Comparison of ENCODE assay signal across 8 mouse cellular contexts in the genomic region with DNA sequence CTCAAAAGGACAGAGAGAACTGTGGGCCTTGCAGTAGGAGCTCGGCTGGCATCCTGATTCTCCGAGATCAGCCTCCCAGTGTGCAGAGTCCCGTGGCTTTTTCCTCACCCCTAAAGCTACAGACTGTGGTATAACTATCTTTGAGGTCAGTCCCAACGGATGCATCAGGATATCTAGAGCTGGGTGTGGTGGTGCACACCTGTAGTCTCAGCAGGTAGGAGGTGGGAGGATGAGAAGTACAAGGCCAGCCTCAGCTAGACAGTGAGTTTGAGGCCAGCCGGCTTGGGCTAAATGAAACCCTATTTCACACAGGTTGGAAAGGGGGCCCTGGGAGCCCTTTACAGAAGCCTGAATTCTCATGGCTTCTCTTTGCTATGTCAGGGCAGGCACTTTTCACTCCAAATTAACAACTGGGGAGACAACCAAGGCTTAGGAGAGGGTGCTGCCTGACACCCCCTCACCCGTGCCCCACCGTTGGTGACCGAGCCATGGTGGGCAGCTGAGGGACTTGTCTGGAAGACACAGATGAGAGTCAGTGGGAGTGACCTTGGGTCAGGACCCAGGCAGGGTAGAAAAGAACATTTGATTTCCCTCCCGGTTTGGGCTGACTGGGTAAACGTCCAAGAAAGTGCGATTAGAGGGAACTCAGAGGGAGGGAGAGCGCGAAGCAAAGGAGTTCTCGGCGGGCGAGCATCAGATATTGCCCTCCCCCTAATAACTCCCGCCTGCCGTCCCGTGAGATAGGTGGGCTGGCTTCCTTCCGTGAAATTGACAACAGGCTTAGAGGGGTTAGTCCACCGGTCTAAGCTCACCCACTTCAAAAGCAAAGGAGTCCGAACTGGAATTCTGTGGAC. TPM values are rescaled to one million over a fixed set of nuclear protein-coding genes. Genes with fewer than 3 reads are reported as not detected.
DNase-seq lines count a peak whose midpoint lies in the region; ATAC-seq and TF ChIP-seq lines count a peak whose summit lies in the region.

A gene (plus strand): TSS at position 642 of the 854 bp plus-strand sequence.

- peak; percentile 32 for ATAC-seq in forebrain, embryonic 16.5 days
- no peak for ATAC-seq in hindbrain, embryonic 11.5 days (ENCODE audit: low FRiP score)
- no peak for ATAC-seq in liver, embryonic 16.5 days (ENCODE audit: low read depth)
- ATAC-seq in stomach, postnatal 0 days (ENCODE audit: low FRiP score, low TSS enrichment) = peak; percentile 6; the same call in 1 of the 2 replicates

- H3K4me2 ChIP-seq in forebrain, embryonic 16.5 days (ENCODE audit: low read length) = peak within 1 kb of the TSS; percentile 82
- H3K4me2 ChIP-seq in hindbrain, embryonic 11.5 days (replicated peaks; ENCODE audit: low read depth, low read length) = peak within 1 kb of the TSS; percentile 77
- peak within 1 kb of the TSS; percentile 66 for H3K4me2 ChIP-seq in liver, embryonic 16.5 days (ENCODE audit: low read depth, low read length)
- peak within 1 kb of the TSS; percentile 93 for H3K4me2 ChIP-seq in stomach, postnatal 0 days (replicated peaks; ENCODE audit: low read depth)

- TF ChIP-seq CTCF in stomach, postnatal 0 days (IDR thresholded peaks at IDR 0.05; ENCODE audit: low read depth) = no peak

- no peak within 1 kb of the TSS for H3K27ac ChIP-seq in forebrain, embryonic 16.5 days (ENCODE audit: low read length)
- H3K27ac ChIP-seq in hindbrain, embryonic 11.5 days (ENCODE audit: low read depth, low read length) = 0 out of 2 replicates have a peak within 1 kb of the TSS, but pooled peaks have one; percentile 30
- H3K27ac ChIP-seq in liver, embryonic 16.5 days (ENCODE audit: low read length) = peak within 1 kb of the TSS; percentile 78
- H3K27ac ChIP-seq in stomach, postnatal 0 days (replicated peaks) = peak within 1 kb of the TSS; percentile 96

- H3K27me3 ChIP-seq in forebrain, embryonic 16.5 days (replicated peaks; ENCODE audit: control insufficient read depth, insufficient read depth, low read length) = no peaks in the 10 kb centered on the region
- H3K27me3 ChIP-seq in hindbrain, embryonic 11.5 days (ENCODE audit: control insufficient read depth, insufficient read depth, low read length) = 0 out of 2 replicates have a peak, but pooled peaks cover 2% of the 10 kb centered on the region
- H3K27me3 ChIP-seq in liver, embryonic 16.5 days (ENCODE audit: control insufficient read depth, insufficient read depth, low read depth, low read length) = no peaks in the 10 kb centered on the region
- no peaks in the 10 kb centered on the region for H3K27me3 ChIP-seq in stomach, postnatal 0 days (ENCODE audit: control insufficient read depth, insufficient read depth, low read length)

- H3K4me3 ChIP-seq in forebrain, embryonic 16.5 days (replicated peaks; ENCODE audit: low read length) = peak within 1 kb of the TSS; percentile 52
- H3K4me3 ChIP-seq in hindbrain, embryonic 11.5 days (ENCODE audit: low read depth, low read length) = peak within 1 kb of the TSS; percentile 51
- H3K4me3 ChIP-seq in liver, embryonic 16.5 days (ENCODE audit: low read depth, low read length) = peak within 1 kb of the TSS; percentile 68
- H3K4me3 ChIP-seq in stomach, postnatal 0 days (ENCODE audit: low read depth, low read length) = peak within 1 kb of the TSS; percentile 83

- 7% methylated on average over 22 of the region's 22 CpGs for WGBS in forebrain, embryonic 16.5 days
- WGBS in hindbrain, embryonic 11.5 days = 4% methylated on average over 22 of the region's 22 CpGs
- WGBS in liver, embryonic 16.5 days (ENCODE audit: insufficient replicate concordance) = 11% methylated on average over 22 of the region's 22 CpGs
- 10% methylated on average over 22 of the region's 22 CpGs for WGBS in stomach, postnatal 0 days

- H3K4me1 ChIP-seq in forebrain, embryonic 16.5 days (replicated peaks; ENCODE audit: control insufficient read depth, insufficient read depth, low read length) = peaks cover 15% of the 10 kb centered on the region
- H3K4me1 ChIP-seq in hindbrain, embryonic 11.5 days (replicated peaks; ENCODE audit: control insufficient read depth, insufficient read depth, low read length) = peaks cover 8% of the 10 kb centered on the region; the same call in 1 of the 2 replicates
- peaks cover 28% of the 10 kb centered on the region for H3K4me1 ChIP-seq in liver, embryonic 16.5 days (ENCODE audit: control insufficient read depth, low read depth, low read length)
- H3K4me1 ChIP-seq in stomach, postnatal 0 days (replicated peaks; ENCODE audit: control insufficient read depth, insufficient read depth) = peaks cover 18% of the 10 kb centered on the region

- TF ChIP-seq EP300 in stomach, postnatal 0 days (optimal IDR thresholded peaks at IDR 0.05) = no peak

- no peaks in the 10 kb centered on the region for H3K36me3 ChIP-seq in forebrain, embryonic 16.5 days (ENCODE audit: control insufficient read depth, insufficient read depth)
- no peaks in the 10 kb centered on the region for H3K36me3 ChIP-seq in hindbrain, embryonic 11.5 days (ENCODE audit: control insufficient read depth, insufficient read depth, low read length)
- H3K36me3 ChIP-seq in liver, embryonic 16.5 days (ENCODE audit: control insufficient read depth, insufficient read depth) = no peaks in the 10 kb centered on the region
- 0 out of 2 replicates have a peak, but pooled peaks cover 4% of the 10 kb centered on the region for H3K36me3 ChIP-seq in stomach, postnatal 0 days (ENCODE audit: control insufficient read depth, insufficient read depth, low read length)

- no peaks in the 10 kb centered on the region for H3K9me3 ChIP-seq in forebrain, embryonic 16.5 days (ENCODE audit: control insufficient read depth, low read length)
- no peaks in the 10 kb centered on the region for H3K9me3 ChIP-seq in hindbrain, embryonic 11.5 days (ENCODE audit: control insufficient read depth, low read length)
- no peaks in the 10 kb centered on the region for H3K9me3 ChIP-seq in liver, embryonic 16.5 days (replicated peaks; ENCODE audit: control insufficient read depth, low read length)
- no peaks in the 10 kb centered on the region for H3K9me3 ChIP-seq in stomach, postnatal 0 days (ENCODE audit: control insufficient read depth, low read length)

- peak within 1 kb of the TSS; percentile 59 for H3K9ac ChIP-seq in forebrain, embryonic 16.5 days (replicated peaks; ENCODE audit: low read depth, low read length)
- peak within 1 kb of the TSS; percentile 52 for H3K9ac ChIP-seq in hindbrain, embryonic 11.5 days (ENCODE audit: low read depth, low read length)
- peak within 1 kb of the TSS; percentile 75 for H3K9ac ChIP-seq in liver, embryonic 16.5 days (ENCODE audit: low read depth, low read length)
- H3K9ac ChIP-seq in stomach, postnatal 0 days (ENCODE audit: low read length) = peak within 1 kb of the TSS; percentile 94

- DNase-seq in layer of hippocampus, adult 18-20 months (ENCODE audit: low spot score in 2 of 2) = no peak
- DNase-seq in layer of hippocampus, adult 11-12 months (ENCODE audit: low spot score) = no peak
- DNase-seq in adrenal gland, adult 2 months = peak; percentile 45
- no peak for DNase-seq in hindbrain, embryonic 11.5 days (ENCODE audit: low spot score)
- no peak for DNase-seq in stomach, postnatal 0 days (ENCODE audit: low spot score)
- DNase-seq in right cerebral cortex, adult 18-20 months = no peak

RNA-seq across cellular contexts. Expression of the gene that starts here (rescaled TPM):
- total RNA-seq in layer of hippocampus, adult 18-20 months (2021) = 10 to 100 TPM; 11.7 to 11.8 TPM
- 100 to 1,000 TPM; 208 to 308 TPM for total RNA-seq in adrenal gland, adult 2 months (2021)
- 284 and 368 TPM in 2 replicates for polyA plus RNA-seq in adrenal gland, adult 2 months (2012; rRNA removed)
- 13.2 and 18.2 TPM in 2 replicates for polyA plus RNA-seq in forebrain, embryonic 16.5 days (2015; fragmentation: Nextera tagmentation; extraction: Ambion mirVana)
- 25.2 and 25.9 TPM in 2 replicates for polyA plus RNA-seq in hindbrain, embryonic 11.5 days (2014; fragmentation: Nextera tagmentation; extraction: Ambion mirVana)
- polyA plus RNA-seq in liver, embryonic 16.5 days (2015; fragmentation: Nextera tagmentation; extraction: Ambion mirVana) = 30.5 and 32.8 TPM in 2 replicates
- 75.3 and 77.7 TPM in 2 replicates for polyA plus RNA-seq in stomach, postnatal 0 days (2015; fragmentation: Nextera tagmentation; extraction: Ambion mirVana)

Comparison
In these comparisons a context has a peak if more than half of its experiments do, and no peak if none do; other contexts are left out.
1. RNA of the gene that starts here (total RNA-seq): 208 to 308 TPM in adrenal gland, adult 2 months; 11.7 to 11.8 TPM in layer of hippocampus, adult 18-20 months; every median in the first group is over 10 times any median in the second.
2. ATAC-seq: peak in forebrain, embryonic 16.5 days (single experiment) and stomach, postnatal 0 days (single experiment); none in hindbrain, embryonic 11.5 days (single experiment) and liver, embryonic 16.5 days (single experiment).
3. Peak in every context shown above with its lines, with median percentiles within 50 percentile points of each other: H3K4me2 ChIP-seq, H3K4me3 ChIP-seq and H3K9ac ChIP-seq.